Mouse (Mus musculus) forebrain, embryonic 11.5 days (tissue): ENCODE results near the gene Mars. TPM values are rescaled to one million over a fixed set of nuclear protein-coding genes. Genes with fewer than 3 reads are reported as not detected.

Experiments
- ATAC-seq: fragments of 200-750 bp; cut with Nextera tagmentation; replicated peaks from 2 replicates; pipeline ENCODE4 v1.8.0; 2017; ENCODE audit warnings: moderate TSS enrichment; ENCODE audit not compliant: low FRiP score
- DNase-seq: peaks from one replicate; pipeline ENCODE4 v3.0.0-alpha.2; 2017; ENCODE audit warnings: low spot score
- H3K27ac ChIP-seq: fragments of 300-500 bp; sonication (generic); 2 replicates; pipeline ENCODE4 v1.5.1; 2014; ENCODE audit warnings: low read depth, low read length
- H3K27me3 ChIP-seq: fragments of 300-500 bp; sonication (generic); 2 replicates; pipeline ENCODE4 v1.6.1; 2014; ENCODE audit warnings: mild to moderate bottlenecking, low read length, mixed read lengths; ENCODE audit not compliant: control insufficient read depth, insufficient read depth
- H3K36me3 ChIP-seq: fragments of 300-500 bp; sonication (generic); 2 replicates; pipeline ENCODE4 v1.6.1; 2014; ENCODE audit warnings: mild to moderate bottlenecking, low read length, moderate library complexity, mixed read lengths; ENCODE audit not compliant: control insufficient read depth, insufficient read depth
- H3K4me1 ChIP-seq: fragments of 300-500 bp; sonication (generic); replicated peaks from 2 replicates; pipeline ENCODE4 v1.6.1; 2014; ENCODE audit warnings: low read length, mixed read lengths; ENCODE audit not compliant: control insufficient read depth, insufficient read depth
- H3K4me2 ChIP-seq: fragments of 300-500 bp; sonication (generic); 2 replicates; pipeline ENCODE4 v1.6.1; 2014; ENCODE audit warnings: low read depth, mild to moderate bottlenecking, low read length, moderate library complexity, mixed read lengths; ENCODE audit not compliant: severe bottlenecking
- H3K4me3 ChIP-seq: fragments of 300-500 bp; sonication (generic); 2 replicates; pipeline ENCODE4 v1.5.1; 2014; ENCODE audit warnings: low read depth, low read length
- H3K9ac ChIP-seq: fragments of 300-500 bp; sonication (generic); 2 replicates; pipeline ENCODE4 v1.6.1; 2014; ENCODE audit warnings: low read length
- H3K9me3 ChIP-seq: fragments of 300-500 bp; sonication (generic); 2 replicates; pipeline ENCODE4 v1.6.1; 2016; ENCODE audit warnings: low read length, mixed read lengths; ENCODE audit not compliant: control insufficient read depth
- WGBS: fragments of 180-500 bp; shearing (Covaris S2); extraction: QIAGEN DNeasy Blood & Tissue Kit; methylation state at CpG from one replicate; pipeline ENCODE4 v1.1.7; 2014; 5-methylcytosine and 5-hydroxymethylcytosine counted together
- polyA plus RNA-seq: library from polyadenylated mRNA; unstranded; fragments of >200 nt; fragmentation: Nextera tagmentation; extraction: Ambion mirVana; gene quantifications from 2 replicates; pipeline ENCODE4 v1.2.1, GENCODE M21; 2014

Mars gene
- polyA plus RNA-seq, 1 experiment from 2014 or later = 191 TPM

- Histone ChIP-seq H3K4me1 (peaks cover 6% of the 10 kb centered on the region; the same call in 1 of the 2 replicates), H3K4me2 (no peak overlapping the region), H3K27ac (no peak overlapping the region), H3K9ac (no peak overlapping the region), H3K27me3 (no peaks in the 10 kb centered on the region), H3K4me3 (no peak overlapping the region), H3K9me3 (no peaks in the 10 kb centered on the region), H3K36me3 (peaks cover 25% of the 10 kb centered on the region)
- DNase-seq (no peak), ATAC-seq (no peak)
- 87% methylated on average over 3 of the region's 3 CpGs for WGBS
These were observed 17.9 kb downstream of the Mars start for GRCm38 (mm10) chr10:127293590-127294113.

GRCm38 (mm10) chr10:127292987-127293538 lies 18.5 kb downstream of the Mars start:
- peaks cover 6% of the 10 kb centered on the region; the same call in 1 of the 2 replicates for H3K4me1 ChIP-seq
- H3K4me2 ChIP-seq = no peak overlapping the region
- DNase-seq = no peak
- no peaks in the 10 kb centered on the region for H3K9me3 ChIP-seq
- 87% methylated on average over 6 of the region's 6 CpGs for WGBS
- no peak overlapping the region for H3K4me3 ChIP-seq
- no peak overlapping the region for H3K9ac ChIP-seq
- H3K27ac ChIP-seq = no peak overlapping the region
- no peaks in the 10 kb centered on the region for H3K27me3 ChIP-seq
- H3K36me3 ChIP-seq = peaks cover 25% of the 10 kb centered on the region
- ATAC-seq = no peak

- no peaks in the 10 kb centered on the region for H3K27me3 ChIP-seq
- 53% methylated on average over 5 of the region's 5 CpGs for WGBS
- H3K36me3 ChIP-seq = peaks cover 20% of the 10 kb centered on the region
- peaks cover 15% of the 10 kb centered on the region for H3K4me1 ChIP-seq
- H3K4me2 ChIP-seq = peak overlapping the region; percentile 90
- H3K9ac ChIP-seq = peak overlapping the region; percentile 12; the same call in 1 of the 2 replicates
- no peak overlapping the region for H3K27ac ChIP-seq
- no peaks in the 10 kb centered on the region for H3K9me3 ChIP-seq
- H3K4me3 ChIP-seq = peak overlapping the region; percentile 49
- DNase-seq (no peak), ATAC-seq (no peak)
These were observed 19.5 kb downstream of the Mars start for GRCm38 (mm10) chr10:127291881-127292638.

GRCm38 (mm10) chr10:127290930-127291880 lies 20.4 kb downstream of the Mars start:
- 3% methylated on average over 19 of the region's 19 CpGs for WGBS
- peaks cover 21% of the 10 kb centered on the region for H3K4me1 ChIP-seq
- H3K9ac ChIP-seq = peak overlapping the region; percentile 74
- no peaks in the 10 kb centered on the region for H3K27me3 ChIP-seq
- H3K36me3 ChIP-seq = peaks cover 16% of the 10 kb centered on the region
- H3K9me3 ChIP-seq = no peaks in the 10 kb centered on the region
- ATAC-seq (peak; percentile 35), DNase-seq (peak; percentile 78)
- peak overlapping the region; percentile 49 for H3K4me3 ChIP-seq
- H3K27ac ChIP-seq = peak overlapping the region; percentile 96
- H3K4me2 ChIP-seq = peak overlapping the region; percentile 90

GRCm38 (mm10) chr10:127290307-127290929 lies 21.2 kb downstream of the Mars start:
- ATAC-seq = peak; percentile 91
- Histone ChIP-seq H3K9me3 (no peaks in the 10 kb centered on the region), H3K27ac (peak overlapping the region; percentile 96), H3K36me3 (peaks cover 9% of the 10 kb centered on the region; the same call in 1 of the 2 replicates), H3K9ac (peak overlapping the region; percentile 74), H3K4me2 (peak overlapping the region; percentile 90), H3K4me1 (peaks cover 21% of the 10 kb centered on the region), H3K27me3 (no peaks in the 10 kb centered on the region), H3K4me3 (peak overlapping the region; percentile 49)
- 1% methylated on average over 33 of the region's 47 CpGs for WGBS
- peak; percentile 100 for DNase-seq

GRCm38 (mm10) chr10:127289573-127290191 lies 21.9 kb downstream of the Mars start:
- H3K36me3 ChIP-seq = peaks cover 4% of the 10 kb centered on the region; the same call in 1 of the 2 replicates
- H3K9me3 ChIP-seq = no peaks in the 10 kb centered on the region
- H3K27me3 ChIP-seq = no peaks in the 10 kb centered on the region
- peak; percentile 69 for DNase-seq
- 2% methylated on average over 15 of the region's 15 CpGs for WGBS
- peak overlapping the region; percentile 90 for H3K4me2 ChIP-seq
- peak overlapping the region; percentile 65 for H3K9ac ChIP-seq
- peak overlapping the region; percentile 49 for H3K4me3 ChIP-seq
- peak; percentile 9 for ATAC-seq
- peak overlapping the region; percentile 96 for H3K27ac ChIP-seq
- peaks cover 21% of the 10 kb centered on the region for H3K4me1 ChIP-seq

GRCm38 (mm10) chr10:127288800-127289572 lies 22.6 kb downstream of the Mars start, which contains the start of gene Mbd6:
Mbd6 (minus strand) TSS chr10:127289018.
- H3K4me1 ChIP-seq = peaks cover 21% of the 10 kb centered on the region
- H3K9ac ChIP-seq = peak within 1 kb of the TSS; percentile 65
- DNase-seq = peak; percentile 95
- WGBS = under 1% methylated on average over 37 of the region's 65 CpGs
- H3K9me3 ChIP-seq = no peaks in the 10 kb centered on the region
- ATAC-seq = peak; percentile 29
- peak within 1 kb of the TSS; percentile 49 for H3K4me3 ChIP-seq
- H3K27ac ChIP-seq = peak within 1 kb of the TSS; percentile 96
- H3K4me2 ChIP-seq = peak within 1 kb of the TSS; percentile 90
- peaks cover 1% of the 10 kb centered on the region; the same call in 1 of the 2 replicates for H3K36me3 ChIP-seq
- H3K27me3 ChIP-seq = no peaks in the 10 kb centered on the region
